Mouse (Mus musculus): Measurements from ENCODE around the gene Calhm4. TPM values are rescaled to one million over a fixed set of nuclear protein-coding genes. Genes with fewer than 3 reads are reported as not detected.
"Not testable (repeated sequence)": the region's sequence is repeated elsewhere in the genome, so short reads cannot be mapped to it uniquely, and the experiment has no call there.

Gene Calhm4
- total RNA-seq, 2 experiments from 2014 or later = not detected

GRCm38 (mm10) chr10:33996686-33997085 lies 47.4 kb downstream of the Calhm4 start:
- not testable (repeated sequence) for ATAC-seq (replicated peaks; ENCODE audit: poor library complexity)

Other genes with a start within 250 kb of the Calhm4 start
- not detected in 2 replicates for gene Sult3a1, start 186.6 kb downstream of the Calhm4 start, total RNA-seq (2015)
- gene Sult3a1, start 186.6 kb downstream of the Calhm4 start, total RNA-seq (2017) = not detected in 2 replicates
- gene Rsph4a, start 139.2 kb downstream of the Calhm4 start, total RNA-seq (2015) = not detected in 2 replicates
- gene Rsph4a, start 139.2 kb downstream of the Calhm4 start, total RNA-seq (2017) = not detected in 2 replicates
- 26.6 and 35.2 TPM in 2 replicates for gene Zup1, start 93.0 kb downstream of the Calhm4 start, total RNA-seq (2015)
- 26.3 and 39.5 TPM in 2 replicates for gene Zup1, start 93.0 kb downstream of the Calhm4 start, total RNA-seq (2017)
- gene Rwdd1, start 24.7 kb downstream of the Calhm4 start, total RNA-seq (2015) = 188 and 197 TPM in 2 replicates
- gene Rwdd1, start 24.7 kb downstream of the Calhm4 start, total RNA-seq (2017) = 166 and 213 TPM in 2 replicates
- not detected in 2 replicates for gene Trappc3l, start 6.7 kb downstream of the Calhm4 start, total RNA-seq (2015)
- gene Trappc3l, start 6.7 kb downstream of the Calhm4 start, total RNA-seq (2017) = not detected in 2 replicates
- not detected in 2 replicates for gene Calhm5, start 52.2 kb upstream of the Calhm4 start, total RNA-seq (2015)
- not detected in 2 replicates for gene Calhm5, start 52.2 kb upstream of the Calhm4 start, total RNA-seq (2017)
- 3.4 and 3.8 TPM in 2 replicates for gene Calhm6, start 83.7 kb upstream of the Calhm4 start, total RNA-seq (2015)
- gene Calhm6, start 83.7 kb upstream of the Calhm4 start, total RNA-seq (2017) = 2.6 and 3.5 TPM in 2 replicates
- gene Dse, start 163.4 kb upstream of the Calhm4 start, total RNA-seq (2015) = 1.1 and 1.3 TPM in 2 replicates
- gene Dse, start 163.4 kb upstream of the Calhm4 start, total RNA-seq (2017) = 0.79 and 0.91 TPM in 2 replicates
- gene Tspyl1, start 237.9 kb upstream of the Calhm4 start, total RNA-seq (2015) = 29.5 and 34.2 TPM in 2 replicates
- 36.7 and 36.9 TPM in 2 replicates for gene Tspyl1, start 237.9 kb upstream of the Calhm4 start, total RNA-seq (2017)

All from megakaryocyte progenitor cell, adult 5-6 weeks (primary cell).